Mouse (Mus musculus): Measurements from ENCODE around the gene Tnik.

DNA sequence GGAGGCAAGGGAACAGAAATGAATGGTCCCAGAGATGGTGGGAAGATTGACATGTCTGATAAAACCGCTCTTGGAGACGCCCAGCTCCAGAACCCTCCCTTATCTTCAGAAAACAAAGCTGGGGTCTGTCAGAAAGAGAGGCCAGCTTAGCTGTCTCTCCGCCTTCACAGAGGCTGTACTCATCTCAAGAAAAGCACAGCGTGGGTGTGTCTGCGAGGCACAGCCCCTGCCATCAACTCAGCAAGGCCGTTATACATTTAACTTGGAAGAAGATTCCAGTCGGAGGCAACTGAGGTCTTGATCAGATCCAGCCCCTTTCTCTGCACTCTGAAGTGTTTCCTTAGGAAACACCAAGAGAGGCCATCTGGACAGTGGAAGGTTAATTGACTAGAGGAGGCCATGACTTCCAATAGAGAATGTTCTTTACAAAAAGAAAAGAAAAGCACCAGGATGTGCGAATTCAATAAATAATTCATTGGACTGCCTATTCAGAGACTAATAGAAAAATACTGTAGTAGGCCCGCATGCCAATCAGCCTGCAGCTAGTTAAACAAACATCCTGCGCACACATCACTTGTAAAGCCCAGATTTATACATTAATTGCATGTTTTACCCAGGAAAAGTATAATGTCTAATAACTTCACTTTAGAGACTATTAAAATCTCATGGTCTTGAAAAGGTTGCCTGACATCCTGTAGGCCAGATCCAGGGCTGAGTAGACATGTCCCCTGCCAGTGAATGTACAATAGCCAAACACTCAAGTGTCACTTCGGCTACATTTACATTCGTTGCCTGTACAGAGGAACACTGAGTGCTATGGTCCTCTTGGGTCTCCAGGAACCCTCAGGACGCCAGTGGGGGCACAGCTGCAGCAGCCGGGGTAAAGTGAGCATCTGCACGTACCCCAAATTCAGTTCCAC is 38.3 kb upstream of the Tnik start:
- TF ChIP-seq POLR2A (IDR thresholded peaks at IDR 0.05; ENCODE audit: low read depth, low read length) (no peak), CTCF (conservative IDR thresholded peaks at IDR 0.05; ENCODE audit: insufficient read depth, insufficient read length, low read depth, low read length) (no peak)

Data from kidney, adult 2 months (tissue).